Mouse (Mus musculus) layer of hippocampus, adult 11-12 months (tissue): ENCODE data around the gene Zfp787.
"Not testable (repeated sequence)": the region's sequence is repeated elsewhere in the genome, so short reads cannot be mapped to it uniquely, and the experiment has no call there.

Source experiments
- DNase-seq: peaks from one replicate; pipeline ENCODE4 v3.0.0; 2022; ENCODE audit warnings: low spot score

The Zfp787 gene

GRCm38 (mm10) chr7:6162172-6162571 lies 6.4 kb upstream of the Zfp787 start:
- DNase-seq: no peak

DNA sequence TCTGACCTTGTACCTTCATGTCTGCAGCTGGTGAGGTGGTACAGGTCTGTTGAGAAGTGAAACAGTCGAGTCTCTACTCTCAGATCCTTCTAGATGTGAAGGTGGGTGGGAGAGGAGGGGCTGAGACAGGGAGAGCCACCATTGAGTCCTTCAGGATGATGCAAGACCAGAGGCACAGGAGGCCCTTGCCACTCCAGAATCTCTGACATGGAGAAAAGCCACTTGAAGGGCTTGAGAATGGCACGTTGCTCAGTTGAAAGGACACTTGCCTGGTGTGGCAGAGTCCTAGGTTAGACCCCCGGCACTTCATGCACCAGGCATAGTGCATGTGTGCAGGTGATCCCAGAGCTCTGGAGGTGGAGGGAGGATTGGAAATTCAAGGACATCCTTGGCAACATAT lies 5.7 kb upstream of the Zfp787 start:
- DNase-seq: no peak

- DNase-seq: no peak
These were observed 3.8 kb upstream of the Zfp787 start for GRCm38 (mm10) chr7:6159604-6160003.

- DNase-seq: no peak
These were observed 1.7 kb upstream of the Zfp787 start for GRCm38 (mm10) chr7:6157479-6157878.

DNA sequence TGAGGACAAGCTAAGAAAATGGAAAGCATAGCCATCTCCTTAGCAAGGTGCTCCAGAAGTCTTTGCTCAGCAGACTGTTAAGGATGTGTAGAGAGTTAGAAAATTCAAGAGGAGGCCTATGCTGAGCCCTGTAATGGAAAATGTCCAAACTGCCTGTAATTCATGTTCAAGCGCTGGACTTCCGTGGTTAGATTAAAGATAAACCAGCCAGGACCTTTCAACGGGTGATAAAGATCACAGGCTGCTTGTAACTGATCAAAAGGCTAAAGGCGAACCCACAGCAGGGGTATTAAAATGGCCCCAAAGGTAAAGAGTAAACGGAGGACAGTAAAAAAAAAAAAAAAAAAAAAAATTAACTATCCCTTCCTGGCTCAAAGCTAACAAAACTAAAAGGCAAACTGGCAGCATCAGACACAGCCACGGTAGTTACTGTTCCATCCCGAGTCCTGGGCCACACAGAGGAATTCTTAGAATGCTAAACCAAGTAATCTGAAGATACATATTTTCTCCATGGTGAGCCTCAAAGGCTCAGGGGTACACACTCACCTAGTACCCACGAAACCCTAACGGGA lies 1.2 kb upstream of the Zfp787 start:
- DNase-seq: no peak

DNA sequence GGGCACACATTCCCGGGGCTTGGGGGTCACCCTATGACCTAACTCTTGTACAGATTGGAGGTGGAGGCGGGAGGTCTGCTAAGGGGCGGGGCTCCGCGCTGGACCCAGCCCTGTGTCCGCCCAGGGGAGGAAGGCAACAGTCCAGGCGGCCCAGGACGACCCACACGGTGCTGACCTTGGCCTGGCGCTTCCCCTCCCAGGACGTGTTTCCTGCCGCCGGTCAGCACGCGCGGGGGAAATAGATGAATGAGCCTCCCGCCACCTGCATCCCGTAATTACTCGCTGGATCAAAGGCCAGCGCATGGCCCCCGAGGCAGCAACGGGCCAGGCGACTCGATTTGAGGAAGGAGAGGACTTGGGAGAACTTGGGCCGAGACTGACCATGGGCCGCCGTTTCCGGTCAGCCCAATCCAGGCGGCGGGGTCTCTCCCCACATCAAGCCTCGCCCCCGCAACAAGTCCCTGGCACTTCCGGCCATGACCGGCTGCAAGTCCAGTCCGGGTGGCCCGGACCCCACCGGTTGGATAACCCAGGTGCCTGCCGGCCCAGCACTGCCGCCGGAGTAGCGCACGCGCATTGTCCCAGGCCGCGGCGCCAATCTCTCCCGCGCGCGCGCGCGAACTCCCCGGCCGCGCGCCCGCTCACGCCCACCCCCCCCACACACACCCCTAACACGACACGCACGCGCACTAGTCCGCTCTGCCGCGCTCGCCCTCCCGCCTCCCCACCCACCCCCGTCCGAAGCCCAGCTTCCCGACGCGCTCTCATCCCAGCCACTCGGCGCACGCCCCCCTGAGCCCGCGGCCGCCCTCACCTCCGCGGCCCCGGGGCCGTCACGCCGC lies 545 bp downstream of the Zfp787 start:
- peak; percentile 82 for DNase-seq

- no peak for DNase-seq
These were observed 1.6 kb downstream of the Zfp787 start for GRCm38 (mm10) chr7:6154164-6154563.

GRCm38 (mm10) chr7:6153131-6153530 lies 2.7 kb downstream of the Zfp787 start:
- no peak for DNase-seq

DNA sequence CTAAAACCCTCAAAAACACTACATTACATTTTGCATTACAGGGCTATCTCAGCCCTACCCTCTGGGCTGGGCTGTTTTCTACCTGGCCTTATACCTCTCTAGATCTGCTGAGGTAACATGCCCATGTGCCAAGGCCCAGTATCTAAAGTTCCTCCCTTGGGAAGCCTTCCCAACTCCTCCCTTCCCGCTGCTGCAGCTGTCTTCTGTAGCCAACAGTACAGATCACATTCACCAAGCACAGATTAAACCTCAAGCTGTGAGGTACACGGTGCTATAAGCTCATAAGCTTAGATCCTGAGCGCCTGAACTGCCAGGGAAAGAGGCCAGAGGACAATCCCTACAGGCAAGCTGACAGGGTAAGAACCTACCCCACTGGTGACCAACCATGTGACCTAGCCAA lies 3.8 kb downstream of the Zfp787 start:
- DNase-seq: no peak

GRCm38 (mm10) chr7:6151266-6151665 lies 4.5 kb downstream of the Zfp787 start:
- DNase-seq: no peak

DNA sequence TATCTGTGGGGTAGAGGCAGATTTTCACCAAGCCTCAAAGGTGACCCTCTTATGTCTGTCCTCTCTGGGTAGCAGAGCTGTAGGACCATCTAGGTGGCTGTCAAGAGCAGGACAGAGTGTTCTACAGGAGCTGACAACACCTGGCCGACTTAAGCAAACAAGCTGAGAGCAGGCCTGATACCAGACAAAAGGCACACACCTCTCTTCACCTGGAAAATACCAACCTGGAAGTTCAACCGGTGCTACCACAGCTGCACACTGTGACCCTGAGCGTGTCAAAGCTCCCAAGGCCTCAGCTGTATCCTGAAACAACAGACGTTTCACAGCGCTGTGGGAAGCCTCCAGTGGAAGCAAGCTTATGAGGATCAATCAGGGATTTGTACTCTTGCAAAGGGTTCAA lies 8.1 kb downstream of the Zfp787 start:
- no peak for DNase-seq

- no peak for DNase-seq
These were observed 8.8 kb downstream of the Zfp787 start for GRCm38 (mm10) chr7:6146982-6147325.

GRCm38 (mm10) chr7:6146194-6146981 lies 9.4 kb downstream of the Zfp787 start:
- no peak for DNase-seq

- no peak for DNase-seq
These were observed 10.2 kb downstream of the Zfp787 start for GRCm38 (mm10) chr7:6145423-6146188.

- no peak for DNase-seq
These were observed 11.7 kb downstream of the Zfp787 start for GRCm38 (mm10) chr7:6143991-6144531.

DNA sequence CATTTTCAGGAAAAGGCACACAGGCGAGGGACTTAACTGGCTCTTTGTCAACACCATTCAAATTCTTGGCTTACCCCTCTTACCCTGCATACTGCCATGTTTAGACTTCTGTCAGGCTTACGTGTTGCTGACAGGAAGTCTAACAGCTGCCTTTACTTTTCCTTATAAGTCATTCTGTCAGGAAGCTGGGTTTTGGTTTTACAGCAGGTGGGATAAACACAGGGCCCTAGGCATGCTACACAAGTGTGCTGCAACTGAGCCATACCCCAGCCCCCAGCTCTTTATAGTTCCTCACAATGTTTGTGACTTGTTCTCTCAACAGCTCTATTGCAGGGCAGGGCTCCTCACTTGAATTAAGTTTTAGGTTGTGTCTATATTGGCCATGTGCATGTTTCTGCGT lies 16.5 kb downstream of the Zfp787 start:
- DNase-seq: no peak

GRCm38 (mm10) chr7:6136497-6136896 lies 19.3 kb downstream of the Zfp787 start:
- no peak for DNase-seq

DNA sequence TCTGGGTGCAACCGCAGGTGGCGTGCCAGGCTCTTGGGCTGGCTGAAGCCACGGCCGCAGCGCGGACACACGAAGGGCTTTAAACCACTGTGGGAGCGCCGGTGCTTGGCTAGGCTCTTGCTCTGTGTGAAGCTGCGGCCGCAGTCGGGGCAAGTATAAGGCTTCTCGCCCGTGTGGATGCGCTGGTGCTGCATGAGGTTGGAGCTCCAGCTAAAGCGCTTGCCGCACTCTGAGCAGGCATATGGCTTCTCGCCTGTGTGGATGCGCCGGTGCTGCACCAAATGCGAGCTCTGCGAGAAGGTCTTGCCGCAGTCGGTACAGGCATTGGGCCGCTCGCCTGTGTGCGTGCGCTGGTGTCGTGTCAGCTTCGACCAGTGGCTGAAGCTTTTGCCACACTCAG lies 23.2 kb downstream of the Zfp787 start:
- no peak for DNase-seq

DNA sequence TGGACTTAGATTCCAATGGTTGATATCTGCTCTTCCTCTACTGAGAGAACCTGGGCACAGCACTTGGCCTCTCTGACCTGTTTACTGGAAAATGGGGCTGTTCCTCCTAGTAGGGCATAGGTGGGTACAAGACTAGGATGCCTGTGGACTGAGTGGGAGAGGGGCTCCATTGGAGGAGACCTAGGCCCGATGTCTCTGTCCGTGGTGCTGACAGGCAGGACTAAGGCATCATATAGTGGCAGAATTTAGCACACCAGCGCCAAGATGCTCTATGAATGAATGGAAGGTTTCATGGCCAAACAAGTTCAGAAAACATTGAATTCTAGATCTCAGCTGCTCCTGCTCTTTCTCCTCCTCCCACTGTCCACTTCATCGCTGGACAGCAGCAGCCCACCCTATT lies 25.5 kb downstream of the Zfp787 start:
- no peak for DNase-seq

DNA sequence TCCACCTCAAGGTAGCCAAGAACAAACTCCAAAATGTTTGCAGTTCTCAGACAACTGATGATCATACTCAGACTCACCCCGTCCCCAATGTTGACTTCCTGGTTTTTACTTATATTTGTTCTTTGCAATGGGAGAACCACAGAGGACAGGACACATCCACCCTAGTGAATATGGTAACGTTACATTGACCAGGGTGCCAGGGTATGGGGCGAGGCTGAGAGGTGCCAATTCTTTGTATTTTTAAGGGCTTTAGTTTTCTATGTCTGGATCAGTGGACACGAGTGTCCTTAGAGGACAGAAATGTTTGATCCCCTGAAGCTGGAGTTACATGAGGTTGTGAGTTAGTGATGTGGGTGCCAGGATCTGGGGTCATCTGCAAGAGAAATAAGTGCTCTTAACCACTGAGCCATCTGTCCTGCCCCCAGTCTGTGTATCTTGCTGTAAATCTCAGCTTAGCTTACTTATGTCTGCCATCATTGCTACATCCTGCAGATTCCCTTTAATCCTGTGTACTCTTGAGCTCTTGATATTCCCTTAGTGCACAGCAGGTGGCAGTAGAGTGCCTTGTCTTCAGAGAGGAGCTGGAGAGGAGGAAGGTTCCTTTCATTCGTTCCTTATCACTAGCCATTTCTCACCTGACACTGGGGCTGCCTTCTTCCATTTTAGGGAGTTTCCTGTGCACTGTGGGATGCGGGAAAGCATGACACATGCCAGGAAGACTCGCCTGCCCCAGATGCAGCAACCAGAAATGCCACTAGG lies 28.9 kb downstream of the Zfp787 start:
- peak; percentile 89 for DNase-seq

GRCm38 (mm10) chr7:6121128-6121527 lies 34.7 kb downstream of the Zfp787 start:
- not testable (repeated sequence) for DNase-seq
